Mouse (Mus musculus) left cerebral cortex, postnatal 10 days (tissue): Measurements from ENCODE around the gene Siglecg. TPM values are rescaled to one million over a fixed set of nuclear protein-coding genes. Genes with fewer than 3 reads are reported as not detected.

Source experiments
- DNase-seq, 2 experiments: peaks; one replicate each; pipeline ENCODE4 v3.0.0; 2021 to 2022; ENCODE audit warnings: low spot score in 2 of 2, mixed read lengths in 1 of 2; ENCODE audit errors: extremely low spot score in 1 of 2
- intact Hi-C: fragments of 180-260 bp; cut with DNase I; formaldehyde crosslinking; loops from one replicate; pipeline ENCODE4 v1.15.1; 2025
- microRNA-seq: library from miRNA; unstranded; fragments of <30 nt; microRNA quantifications from one replicate; pipeline ENCODE4 v1.2.0, GENCODE M21; 2022
- total RNA-seq, 2 experiments: library from RNA; stranded (reverse); gene quantifications; 2 replicates each; pipeline ENCODE4 v1.2.3; 2021

Siglecg gene
- total RNA-seq, 2 experiments from 2014 or later, result 0.09 to 0.14 TPM

- peak; percentile 55 to 93 for DNase-seq
- intact Hi-C loops, result loop anchor here (10.0 kb wide), 1 partner anchor 181 kb away; no protein-coding TSS in a partner anchor
Observed at GRCm38 (mm10) chr7:43466099-43466694, 58.2 kb downstream of the Siglecg start.

Small RNAs within 50 kb of the gene (microRNA-seq; reads per million reads assigned to microRNA genes)
- gene Mir7051, result 2.0 reads per million

Other genes with a start within 250 kb of the Siglecg start
- 10 to 100 TPM; 19.3 to 20.7 TPM for gene Zfp715, start 94.9 kb upstream of the Siglecg start, total RNA-seq
- gene Siglecf, start 56.9 kb upstream of the Siglecg start, total RNA-seq, result under 1 TPM; 0.26 to 0.45 TPM
- not detected for gene Lim2, start 19.5 kb downstream of the Siglecg start, total RNA-seq
- not detected for gene Nkg7, start 28.9 kb downstream of the Siglecg start, total RNA-seq
- gene Cldnd2, start 32.6 kb downstream of the Siglecg start, total RNA-seq, result not detected
- gene Etfb, start 35.9 kb downstream of the Siglecg start, total RNA-seq, result 10 to 100 TPM; 52.2 to 55.8 TPM
- gene Gm45233, start 35.9 kb downstream of the Siglecg start, total RNA-seq, result 1 to 10 TPM in 1 of 2 experiments, under 1 TPM in 1; 0.79 to 1.4 TPM
- gene Vsig10l, start 54.9 kb downstream of the Siglecg start, total RNA-seq, result 1 to 10 TPM; 4.4 TPM
- 10 to 100 TPM; 46.4 to 47.7 TPM for gene Iglon5, start 81.9 kb downstream of the Siglecg start, total RNA-seq
- gene 4931406B18Rik, start 97.7 kb downstream of the Siglecg start, total RNA-seq, result not detected
- 1 to 10 TPM; 6.3 to 6.7 TPM for gene Cd33, start 136.2 kb downstream of the Siglecg start, total RNA-seq
- 1 to 10 TPM; 5.1 to 5.8 TPM for gene Zfp658, start 154.1 kb downstream of the Siglecg start, total RNA-seq
- 10 to 100 TPM; 17.1 to 26.4 TPM for gene Zfp719, start 171.4 kb downstream of the Siglecg start, total RNA-seq
- gene Zfp819, start 199.0 kb downstream of the Siglecg start, total RNA-seq, result not detected
- gene Ceacam18, start 226.5 kb downstream of the Siglecg start, total RNA-seq, result under 1 TPM in 1 of 2 experiments, not detected in 1; 0.18 TPM